Mouse (Mus musculus) G1E (cell line): ENCODE measurements at regions not wholly inside any gene's neighbourhood (a gene's known extent, or its start where the extent isn't known, plus 50 kb on each side); places are given as distances from the start of the nearest gene placed in this dataset.
"Not testable (repeated sequence)": the region's sequence is repeated elsewhere in the genome, so short reads cannot be mapped to it uniquely, and the experiment has no call there.

Experiments
- CTCF ChIP-seq: IDR thresholded peaks from 2 replicates; pipeline ENCODE4 v1.5.1; 2012; ENCODE audit warnings: low read depth, low read length, inconsistent platforms, mixed read lengths
- GATA1 ChIP-seq: IDR thresholded peaks from 2 replicates; pipeline ENCODE4 v1.6.1; 2012; ENCODE audit warnings: borderline replicate concordance, low read length, inconsistent platforms, mixed read lengths
- TAL1 ChIP-seq: conservative IDR thresholded peaks from 2 replicates; pipeline ENCODE4 v1.6.1; 2012; ENCODE audit warnings: low read depth, low read length, inconsistent platforms, mixed read lengths

- TF ChIP-seq CTCF, GATA1, TAL1: not testable (repeated sequence)
Measured at GRCm38 (mm10) chr9:9311040-9311583, 72.2 kb upstream of the Arhgap42 start.
